Mouse (Mus musculus) hindbrain, postnatal 0 days (tissue): ENCODE data around the gene Mrpl42. TPM values are rescaled to one million over a fixed set of nuclear protein-coding genes. Genes with fewer than 3 reads are reported as not detected.

Experiments
- ATAC-seq: fragments of 200-750 bp; cut with Nextera tagmentation; 2 replicates; pipeline ENCODE4 v1.8.0; 2017; ENCODE audit warnings: mild to moderate bottlenecking, moderate TSS enrichment, moderate library complexity
- DNase-seq: peaks from one replicate; pipeline ENCODE4 v3.0.0-alpha.2; 2015; ENCODE audit warnings: low spot score
- H3K27ac ChIP-seq: fragments of 300-500 bp; sonication (generic); 2 replicates; pipeline ENCODE4 v1.5.1; 2014; ENCODE audit warnings: mild to moderate bottlenecking
- H3K27me3 ChIP-seq: fragments of 300-500 bp; sonication (generic); 2 replicates; pipeline ENCODE4 v1.6.1; 2014; ENCODE audit warnings: low read length, mixed read lengths; ENCODE audit not compliant: insufficient read depth
- H3K36me3 ChIP-seq: fragments of 300-500 bp; sonication (generic); 2 replicates; pipeline ENCODE4 v1.6.1; 2014; ENCODE audit warnings: low read length, mixed read lengths; ENCODE audit not compliant: insufficient read depth
- H3K4me1 ChIP-seq: fragments of 300-500 bp; sonication (generic); 2 replicates; pipeline ENCODE4 v1.6.1; 2014; ENCODE audit warnings: antibody characterized with exemption, low read length, mixed read lengths; ENCODE audit not compliant: insufficient read depth
- H3K4me2 ChIP-seq: fragments of 300-500 bp; sonication (generic); 2 replicates; pipeline ENCODE4 v1.6.1; 2014; ENCODE audit warnings: low read depth, mild to moderate bottlenecking, low read length, moderate library complexity, mixed read lengths
- H3K4me3 ChIP-seq: fragments of 300-500 bp; sonication (generic); 2 replicates; pipeline ENCODE4 v1.5.1; 2014; ENCODE audit warnings: low read length
- H3K9ac ChIP-seq: fragments of 300-500 bp; sonication (generic); replicated peaks from 2 replicates; pipeline ENCODE4 v1.6.1; 2014; ENCODE audit warnings: mild to moderate bottlenecking, low read length, moderate library complexity, mixed read lengths
- H3K9me3 ChIP-seq: fragments of 300-500 bp; sonication (generic); 2 replicates; pipeline ENCODE4 v1.6.1; 2016; ENCODE audit warnings: low read length, mixed read lengths
- CTCF ChIP-seq: IDR thresholded peaks from 2 replicates; pipeline ENCODE4 v1.5.1; 2016; ENCODE audit warnings: antibody characterized with exemption, control low read depth, low read depth
- WGBS: fragments of 180-500 bp; shearing (Covaris S2); extraction: QIAGEN DNeasy Blood & Tissue Kit; methylation state at CpG from one replicate; pipeline ENCODE4 v1.1.7; 2014; 5-methylcytosine and 5-hydroxymethylcytosine counted together
- polyA plus RNA-seq: library from polyadenylated mRNA; unstranded; fragments of >200 nt; fragmentation: Nextera tagmentation; extraction: Ambion mirVana; gene quantifications from 2 replicates; pipeline ENCODE4 v1.2.1, GENCODE M21; 2015
- total RNA-seq: library from RNA; depleted of rRNA; stranded (reverse); fragments of >200 nt; gene quantifications from 2 replicates; pipeline ENCODE4 v1.2.3, GENCODE M21; 2014

The Mrpl42 gene
- total and polyA plus RNA-seq, 2 experiments from 2014 or later, result 126 to 277 TPM

- no peak for DNase-seq
- Histone ChIP-seq H3K9me3 (no peaks in the 10 kb centered on the region), H3K4me2 (no peak overlapping the region), H3K27me3 (no peaks in the 10 kb centered on the region), H3K4me1 (no peaks in the 10 kb centered on the region), H3K9ac (no peak overlapping the region), H3K4me3 (no peak overlapping the region), H3K36me3 (no peaks in the 10 kb centered on the region), H3K27ac (no peak overlapping the region)
- ATAC-seq, result no peak
- TF ChIP-seq CTCF, result no peak
- 76% methylated on average over 6 of the region's 6 CpGs for WGBS
These were observed 23.4 kb upstream of the Mrpl42 start for GRCm38 (mm10) chr10:95525037-95525675.

- Histone ChIP-seq H3K4me1 (0 out of 2 replicates have a peak, but pooled peaks cover 3% of the 10 kb centered on the region), H3K9me3 (no peaks in the 10 kb centered on the region), H3K4me3 (no peak overlapping the region), H3K9ac (no peak overlapping the region), H3K27ac (no peak overlapping the region), H3K36me3 (no peaks in the 10 kb centered on the region), H3K27me3 (no peaks in the 10 kb centered on the region), H3K4me2 (no peak overlapping the region)
- 92% methylated on average over 6 of the region's 6 CpGs for WGBS
- DNase-seq, result no peak
- TF ChIP-seq CTCF, result no peak
- ATAC-seq, result no peak
These were observed 15.9 kb upstream of the Mrpl42 start for GRCm38 (mm10) chr10:95517656-95518055.

GRCm38 (mm10) chr10:95515293-95515931 is 13.7 kb upstream of the Mrpl42 start:
- Histone ChIP-seq H3K9ac (peak overlapping the region; percentile 96), H3K4me2 (peak overlapping the region; percentile 72), H3K27ac (peak overlapping the region; percentile 98), H3K4me1 (0 out of 2 replicates have a peak, but pooled peaks cover 3% of the 10 kb centered on the region), H3K27me3 (no peaks in the 10 kb centered on the region), H3K4me3 (peak overlapping the region; percentile 97), H3K9me3 (no peaks in the 10 kb centered on the region), H3K36me3 (no peaks in the 10 kb centered on the region)
- under 1% methylated on average over 65 of the region's 80 CpGs for WGBS
- ATAC-seq (peak; percentile 64), DNase-seq (peak; percentile 44)
- TF ChIP-seq CTCF, result no peak

- Histone ChIP-seq H3K36me3 (no peaks in the 10 kb centered on the region), H3K4me1 (0 out of 2 replicates have a peak, but pooled peaks cover under 1% of the 10 kb centered on the region), H3K4me2 (peak within 1 kb of the TSS; percentile 72), H3K27ac (peak within 1 kb of the TSS; percentile 98), H3K9me3 (no peaks in the 10 kb centered on the region), H3K27me3 (no peaks in the 10 kb centered on the region), H3K9ac (peak within 1 kb of the TSS; percentile 96), H3K4me3 (peak within 1 kb of the TSS; percentile 97)
- TF ChIP-seq CTCF, result peak; percentile 11; the same call in 1 of the 2 replicates
- under 1% methylated on average over 75 of the region's 81 CpGs for WGBS
- ATAC-seq, result peak; percentile 98
- DNase-seq, result peak; percentile 99
These were observed 13.0 kb upstream of the Mrpl42 start, which contains the start of gene Ube2n for GRCm38 (mm10) chr10:95514656-95515292. Ube2n (plus strand) TSS chr10:95515145.

- DNase-seq, result no peak
- peak overlapping the region; percentile 97 for H3K4me3 ChIP-seq
- ATAC-seq, result peak; percentile 0; the same call in 1 of the 2 replicates
- peak overlapping the region; percentile 96 for H3K9ac ChIP-seq
- no peaks in the 10 kb centered on the region for H3K36me3 ChIP-seq
- H3K4me1 ChIP-seq, result no peaks in the 10 kb centered on the region
- no peak for TF ChIP-seq CTCF
- 32% methylated on average over 15 of the region's 15 CpGs for WGBS
- no peaks in the 10 kb centered on the region for H3K9me3 ChIP-seq
- peak overlapping the region; percentile 98 for H3K27ac ChIP-seq
- H3K4me2 ChIP-seq, result peak overlapping the region; percentile 62
- H3K27me3 ChIP-seq, result no peaks in the 10 kb centered on the region
These were observed 12.2 kb upstream of the Mrpl42 start for GRCm38 (mm10) chr10:95513768-95514556.

- Histone ChIP-seq H3K4me3 (no peak overlapping the region), H3K36me3 (no peaks in the 10 kb centered on the region), H3K27me3 (no peaks in the 10 kb centered on the region), H3K27ac (no peak overlapping the region), H3K4me1 (no peaks in the 10 kb centered on the region), H3K9me3 (no peaks in the 10 kb centered on the region), H3K4me2 (no peak overlapping the region), H3K9ac (no peak overlapping the region)
- TF ChIP-seq CTCF, result no peak
- 88% methylated on average over 8 of the region's 8 CpGs for WGBS
- DNase-seq, result no peak
- ATAC-seq, result no peak
These were observed 10.9 kb upstream of the Mrpl42 start for GRCm38 (mm10) chr10:95512635-95513034.
